Mouse (Mus musculus): ENCODE data around the gene Bcl11a. TPM values are rescaled to one million over a fixed set of nuclear protein-coding genes. Genes with fewer than 3 reads are reported as not detected.
A peak's percentile ranks its signal among the peaks of the same experiment; 100 is the strongest.

Bcl11a gene
- polyA plus RNA-seq, 1 experiment from 2014 or later: 43.0 TPM

GRCm38 (mm10) chr11:24081016-24081686 lies 3.3 kb downstream of the Bcl11a start:
- H3K9me3 ChIP-seq (replicated peaks): no peaks in the 10 kb centered on the region
- peak overlapping the region; percentile 61 for H3K9ac ChIP-seq
- under 1% methylated on average over 35 of the region's 35 CpGs for WGBS
- no peaks in the 10 kb centered on the region for H3K27me3 ChIP-seq
- peak; percentile 78 for ATAC-seq (ENCODE audit: insufficient number of reproducible peaks, low FRiP score, low TSS enrichment, low read depth)
- peak overlapping the region; percentile 95 for H3K4me2 ChIP-seq (replicated peaks)
- peaks cover 24% of the 10 kb centered on the region for H3K4me1 ChIP-seq
- peaks cover 9% of the 10 kb centered on the region for H3K36me3 ChIP-seq
- peak overlapping the region; percentile 56 for H3K4me3 ChIP-seq (replicated peaks)
- peak overlapping the region; percentile 98 for H3K27ac ChIP-seq (replicated peaks)

- Histone ChIP-seq H3K9ac (peak overlapping the region; percentile 61), H3K4me2 (replicated peaks) (peak overlapping the region; percentile 95), H3K27ac (replicated peaks) (peak overlapping the region; percentile 98), H3K36me3 (peaks cover 9% of the 10 kb centered on the region), H3K27me3 (no peaks in the 10 kb centered on the region), H3K4me1 (peaks cover 29% of the 10 kb centered on the region), H3K4me3 (replicated peaks) (peak overlapping the region; percentile 56), H3K9me3 (replicated peaks) (no peaks in the 10 kb centered on the region)
- ATAC-seq (ENCODE audit: insufficient number of reproducible peaks, low FRiP score, low TSS enrichment, low read depth): peak; percentile 44; the same call in 1 of the 2 replicates
- under 1% methylated on average over 43 of the region's 43 CpGs for WGBS
Measured at GRCm38 (mm10) chr11:24081687-24082384, 4.0 kb downstream of the Bcl11a start.

GRCm38 (mm10) chr11:24082385-24083075 lies 4.7 kb downstream of the Bcl11a start:
- ATAC-seq (ENCODE audit: insufficient number of reproducible peaks, low FRiP score, low TSS enrichment, low read depth): no peak
- H3K9ac ChIP-seq: peak overlapping the region; percentile 61; the same call in 1 of the 2 replicates
- peak overlapping the region; percentile 95 for H3K4me2 ChIP-seq (replicated peaks)
- H3K36me3 ChIP-seq: peaks cover 12% of the 10 kb centered on the region
- H3K4me3 ChIP-seq (replicated peaks): peak overlapping the region; percentile 56
- peaks cover 29% of the 10 kb centered on the region for H3K4me1 ChIP-seq
- H3K27ac ChIP-seq (replicated peaks): peak overlapping the region; percentile 98
- no peaks in the 10 kb centered on the region for H3K27me3 ChIP-seq
- 9% methylated on average over 11 of the region's 11 CpGs for WGBS
- H3K9me3 ChIP-seq (replicated peaks): no peaks in the 10 kb centered on the region

- H3K27ac ChIP-seq (replicated peaks): 0 out of 2 replicates have a peak overlapping the region, but pooled peaks have one; percentile 23
- peak overlapping the region; percentile 17 for H3K4me3 ChIP-seq (replicated peaks)
- 16% methylated on average over 1 of the region's 1 CpGs for WGBS
Measured at GRCm38 (mm10) chr11:24083076-24083405, 5.2 kb downstream of the Bcl11a start.

GRCm38 (mm10) chr11:24083423-24083822 lies 5.6 kb downstream of the Bcl11a start:
- no peak for ATAC-seq (ENCODE audit: insufficient number of reproducible peaks, low FRiP score, low TSS enrichment, low read depth)
- peak overlapping the region; percentile 17 for H3K4me3 ChIP-seq (replicated peaks)
- peaks cover 34% of the 10 kb centered on the region for H3K4me1 ChIP-seq
- 42% methylated on average over 7 of the region's 7 CpGs for WGBS
- peaks cover 16% of the 10 kb centered on the region for H3K36me3 ChIP-seq
- no peaks in the 10 kb centered on the region for H3K27me3 ChIP-seq
- H3K9ac ChIP-seq: no peak overlapping the region
- H3K9me3 ChIP-seq (replicated peaks): no peaks in the 10 kb centered on the region
- 0 out of 2 replicates have a peak overlapping the region, but pooled peaks have one; percentile 23 for H3K27ac ChIP-seq (replicated peaks)
- peak overlapping the region; percentile 95 for H3K4me2 ChIP-seq (replicated peaks)

More at GRCm38 (mm10) chr11:24083076-24083405, 5.2 kb downstream of the Bcl11a start:
- Histone ChIP-seq H3K27me3 (no peaks in the 10 kb centered on the region), H3K4me2 (replicated peaks) (peak overlapping the region; percentile 95), H3K9me3 (replicated peaks) (no peaks in the 10 kb centered on the region), H3K36me3 (peaks cover 15% of the 10 kb centered on the region), H3K9ac (no peak overlapping the region), H3K4me1 (peaks cover 31% of the 10 kb centered on the region)
- no peak for ATAC-seq (ENCODE audit: insufficient number of reproducible peaks, low FRiP score, low TSS enrichment, low read depth)

- Histone ChIP-seq H3K4me3 (replicated peaks) (no peak overlapping the region), H3K27ac (replicated peaks) (no peak overlapping the region), H3K4me2 (replicated peaks) (peak overlapping the region; percentile 19; the same call in 1 of the 2 replicates), H3K4me1 (peaks cover 34% of the 10 kb centered on the region), H3K9me3 (replicated peaks) (no peaks in the 10 kb centered on the region), H3K9ac (no peak overlapping the region), H3K36me3 (peaks cover 16% of the 10 kb centered on the region), H3K27me3 (no peaks in the 10 kb centered on the region)
- no peak for ATAC-seq (ENCODE audit: insufficient number of reproducible peaks, low FRiP score, low TSS enrichment, low read depth)
- WGBS: 27% methylated on average over 3 of the region's 3 CpGs
Measured at GRCm38 (mm10) chr11:24084077-24084476, 6.2 kb downstream of the Bcl11a start.

GRCm38 (mm10) chr11:24084590-24084989 lies 6.7 kb downstream of the Bcl11a start:
- WGBS: 42% methylated on average over 4 of the region's 4 CpGs
- no peaks in the 10 kb centered on the region for H3K27me3 ChIP-seq
- H3K9ac ChIP-seq: no peak overlapping the region
- peaks cover 34% of the 10 kb centered on the region for H3K4me1 ChIP-seq
- H3K36me3 ChIP-seq: peaks cover 16% of the 10 kb centered on the region
- H3K27ac ChIP-seq (replicated peaks): no peak overlapping the region
- no peak overlapping the region for H3K4me3 ChIP-seq (replicated peaks)
- no peak for ATAC-seq (ENCODE audit: insufficient number of reproducible peaks, low FRiP score, low TSS enrichment, low read depth)
- H3K4me2 ChIP-seq (replicated peaks): peak overlapping the region; percentile 19; the same call in 1 of the 2 replicates
- H3K9me3 ChIP-seq (replicated peaks): no peaks in the 10 kb centered on the region

GRCm38 (mm10) chr11:24085986-24086385 lies 8.1 kb downstream of the Bcl11a start:
- WGBS: 28% methylated on average over 6 of the region's 6 CpGs
- Histone ChIP-seq H3K4me2 (replicated peaks) (no peak overlapping the region), H3K36me3 (peaks cover 16% of the 10 kb centered on the region), H3K4me1 (peaks cover 35% of the 10 kb centered on the region), H3K27ac (replicated peaks) (peak overlapping the region; percentile 49; the same call in 1 of the 2 replicates), H3K9ac (no peak overlapping the region), H3K27me3 (no peaks in the 10 kb centered on the region), H3K4me3 (replicated peaks) (no peak overlapping the region), H3K9me3 (replicated peaks) (no peaks in the 10 kb centered on the region)
- no peak for ATAC-seq (ENCODE audit: insufficient number of reproducible peaks, low FRiP score, low TSS enrichment, low read depth)

GRCm38 (mm10) chr11:24087069-24087468 lies 9.2 kb downstream of the Bcl11a start:
- Histone ChIP-seq H3K9me3 (replicated peaks) (no peaks in the 10 kb centered on the region), H3K4me1 (peaks cover 42% of the 10 kb centered on the region), H3K9ac (no peak overlapping the region), H3K4me2 (replicated peaks) (no peak overlapping the region), H3K36me3 (peaks cover 16% of the 10 kb centered on the region), H3K27me3 (no peaks in the 10 kb centered on the region), H3K4me3 (replicated peaks) (no peak overlapping the region), H3K27ac (replicated peaks) (peak overlapping the region; percentile 14; the same call in 1 of the 2 replicates)
- no peak for ATAC-seq (ENCODE audit: insufficient number of reproducible peaks, low FRiP score, low TSS enrichment, low read depth)
- WGBS: 34% methylated on average over 4 of the region's 4 CpGs

GRCm38 (mm10) chr11:24090443-24090842 lies 12.6 kb downstream of the Bcl11a start:
- Histone ChIP-seq H3K4me1 (peaks cover 54% of the 10 kb centered on the region), H3K9me3 (replicated peaks) (no peaks in the 10 kb centered on the region), H3K36me3 (peaks cover 14% of the 10 kb centered on the region), H3K4me3 (replicated peaks) (no peak overlapping the region), H3K9ac (no peak overlapping the region), H3K4me2 (replicated peaks) (no peak overlapping the region), H3K27me3 (no peaks in the 10 kb centered on the region), H3K27ac (replicated peaks) (no peak overlapping the region)
- WGBS: 51% methylated on average over 4 of the region's 4 CpGs
- ATAC-seq (ENCODE audit: insufficient number of reproducible peaks, low FRiP score, low TSS enrichment, low read depth): no peak
